Mouse (Mus musculus): ENCODE measurements around the gene Egflam.

DNA sequence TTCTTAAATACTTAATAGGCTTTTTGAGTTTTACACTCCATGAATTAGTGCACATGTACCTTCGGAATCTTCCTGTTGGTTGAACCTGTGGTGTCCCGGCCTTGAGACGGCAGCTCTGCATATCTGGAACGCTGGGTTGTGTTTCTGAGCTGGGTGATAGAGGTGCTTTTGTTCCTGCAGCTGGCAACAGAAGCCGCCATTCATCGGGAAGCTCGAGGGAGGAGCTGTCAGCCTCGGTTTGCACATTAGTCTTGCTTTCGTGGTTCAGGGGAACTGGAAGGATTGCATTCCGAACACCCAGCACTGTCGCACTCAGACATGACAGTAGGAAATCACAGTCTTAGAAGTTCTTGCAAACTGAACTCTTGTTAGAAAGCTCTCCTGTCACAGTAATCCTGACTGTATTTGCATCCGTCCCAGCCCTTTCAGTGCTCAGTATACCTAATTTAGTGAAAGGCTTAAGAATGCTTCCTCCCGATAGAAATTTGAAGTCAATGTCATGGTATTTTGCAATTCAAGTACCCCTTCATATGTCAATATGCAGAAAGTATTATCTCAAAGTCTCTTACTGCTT lies 204.0 kb downstream of the Egflam start:
- TF ChIP-seq FLI1 (IDR thresholded peaks at IDR 0.05; ENCODE audit: low read length): no peak
- no peak for TF ChIP-seq GATA1 (IDR thresholded peaks at IDR 0.05; ENCODE audit: borderline replicate concordance, low read length)
